Mouse (Mus musculus): ENCODE results near the gene Pten. TPM values are rescaled to one million over a fixed set of nuclear protein-coding genes. Genes with fewer than 3 reads are reported as not detected.

The Pten gene
- polyA plus RNA-seq, 1 experiment = 17.7 TPM

- no peaks in the 10 kb centered on the region for H3K36me3 ChIP-seq (ENCODE audit: control insufficient read depth, insufficient read depth, low read length)
- 1% methylated on average over 3 of the region's 3 CpGs for WGBS
- no peaks in the 10 kb centered on the region for H3K27me3 ChIP-seq (ENCODE audit: control insufficient read depth, insufficient read depth, low read length)
- no peak overlapping the region for H3K27ac ChIP-seq (ENCODE audit: insufficient read depth, low read depth, low read length)
- peak; percentile 88; the same call in 1 of the 2 replicates for TF ChIP-seq CTCF (IDR thresholded peaks at IDR 0.05; ENCODE audit: extremely low read depth, insufficient read length, insufficient replicate concordance, low read depth, low read length)
- no peak for TF ChIP-seq POLR2A (IDR thresholded peaks at IDR 0.05; ENCODE audit: low read depth, low read length)
- H3K4me3 ChIP-seq (ENCODE audit: low read depth, low read length) = no peak overlapping the region
- no peaks in the 10 kb centered on the region; the same call in 1 of the 2 replicates for H3K4me1 ChIP-seq (ENCODE audit: control insufficient read depth, insufficient read depth, insufficient read length, low read length)
Measured at GRCm38 (mm10) chr19:32715201-32715600, 42.1 kb upstream of the Pten start.

- H3K27ac ChIP-seq (ENCODE audit: insufficient read depth, low read depth, low read length) = no peak overlapping the region
- TF ChIP-seq CTCF (IDR thresholded peaks at IDR 0.05; ENCODE audit: extremely low read depth, insufficient read length, insufficient replicate concordance, low read depth, low read length) (no peak), POLR2A (IDR thresholded peaks at IDR 0.05; ENCODE audit: low read depth, low read length) (no peak)
- no peaks in the 10 kb centered on the region for H3K4me1 ChIP-seq (ENCODE audit: control insufficient read depth, insufficient read depth, insufficient read length, low read length)
- H3K4me3 ChIP-seq (ENCODE audit: low read depth, low read length) = no peak overlapping the region
- H3K27me3 ChIP-seq (ENCODE audit: control insufficient read depth, insufficient read depth, low read length) = no peaks in the 10 kb centered on the region
- H3K36me3 ChIP-seq (ENCODE audit: control insufficient read depth, insufficient read depth, low read length) = no peaks in the 10 kb centered on the region
Measured at GRCm38 (mm10) chr19:32715681-32716080, 41.6 kb upstream of the Pten start.

- WGBS = 48% methylated on average over 3 of the region's 3 CpGs
- Histone ChIP-seq H3K4me3 (ENCODE audit: low read depth, low read length) (no peak overlapping the region), H3K4me1 (ENCODE audit: control insufficient read depth, insufficient read depth, insufficient read length, low read length) (no peaks in the 10 kb centered on the region), H3K27me3 (ENCODE audit: control insufficient read depth, insufficient read depth, low read length) (no peaks in the 10 kb centered on the region), H3K27ac (ENCODE audit: insufficient read depth, low read depth, low read length) (no peak overlapping the region), H3K36me3 (ENCODE audit: control insufficient read depth, insufficient read depth, low read length) (no peaks in the 10 kb centered on the region)
- TF ChIP-seq CTCF (IDR thresholded peaks at IDR 0.05; ENCODE audit: extremely low read depth, insufficient read length, insufficient replicate concordance, low read depth, low read length) (no peak), POLR2A (IDR thresholded peaks at IDR 0.05; ENCODE audit: low read depth, low read length) (no peak)
Measured at GRCm38 (mm10) chr19:32717590-32717989, 39.7 kb upstream of the Pten start.

GRCm38 (mm10) chr19:32720319-32720718, 37.0 kb upstream of the Pten start:
- no peak for TF ChIP-seq POLR2A (IDR thresholded peaks at IDR 0.05; ENCODE audit: low read depth, low read length)

GRCm38 (mm10) chr19:32723817-32724216, 33.5 kb upstream of the Pten start:
- Histone ChIP-seq H3K27me3 (ENCODE audit: control insufficient read depth, insufficient read depth, low read length) (no peaks in the 10 kb centered on the region), H3K4me3 (ENCODE audit: low read depth, low read length) (no peak overlapping the region), H3K36me3 (ENCODE audit: control insufficient read depth, insufficient read depth, low read length) (no peaks in the 10 kb centered on the region), H3K27ac (ENCODE audit: insufficient read depth, low read depth, low read length) (no peak overlapping the region), H3K4me1 (ENCODE audit: control insufficient read depth, insufficient read depth, insufficient read length, low read length) (no peaks in the 10 kb centered on the region)
- TF ChIP-seq CTCF (IDR thresholded peaks at IDR 0.05; ENCODE audit: extremely low read depth, insufficient read length, insufficient replicate concordance, low read depth, low read length) (no peak), POLR2A (IDR thresholded peaks at IDR 0.05; ENCODE audit: low read depth, low read length) (no peak)
- WGBS = 70% methylated on average over 7 of the region's 7 CpGs

More at GRCm38 (mm10) chr19:32720319-32720718, 37.0 kb upstream of the Pten start:
- Histone ChIP-seq H3K27me3 (ENCODE audit: control insufficient read depth, insufficient read depth, low read length) (no peaks in the 10 kb centered on the region), H3K36me3 (ENCODE audit: control insufficient read depth, insufficient read depth, low read length) (no peaks in the 10 kb centered on the region), H3K4me3 (ENCODE audit: low read depth, low read length) (no peak overlapping the region), H3K4me1 (ENCODE audit: control insufficient read depth, insufficient read depth, insufficient read length, low read length) (no peaks in the 10 kb centered on the region), H3K27ac (ENCODE audit: insufficient read depth, low read depth, low read length) (no peak overlapping the region)
- WGBS = 97% methylated on average over 1 of the region's 1 CpGs

- no peaks in the 10 kb centered on the region for H3K4me1 ChIP-seq (ENCODE audit: control insufficient read depth, insufficient read depth, insufficient read length, low read length)
- TF ChIP-seq POLR2A (IDR thresholded peaks at IDR 0.05; ENCODE audit: low read depth, low read length) = no peak
- TF ChIP-seq CTCF (IDR thresholded peaks at IDR 0.05; ENCODE audit: extremely low read depth, insufficient read length, insufficient replicate concordance, low read depth, low read length) = no peak
- H3K27me3 ChIP-seq (ENCODE audit: control insufficient read depth, insufficient read depth, low read length) = no peaks in the 10 kb centered on the region
- WGBS = 47% methylated on average over 22 of the region's 22 CpGs
- H3K36me3 ChIP-seq (ENCODE audit: control insufficient read depth, insufficient read depth, low read length) = no peaks in the 10 kb centered on the region
- H3K4me3 ChIP-seq (ENCODE audit: low read depth, low read length) = no peak overlapping the region
- no peak overlapping the region for H3K27ac ChIP-seq (ENCODE audit: insufficient read depth, low read depth, low read length)
Measured at GRCm38 (mm10) chr19:32726451-32727325, 30.6 kb upstream of the Pten start.

GRCm38 (mm10) chr19:32729785-32730184, 27.5 kb upstream of the Pten start:
- Histone ChIP-seq H3K4me1 (ENCODE audit: control insufficient read depth, insufficient read depth, insufficient read length, low read length) (0 out of 2 replicates have a peak, but pooled peaks cover 2% of the 10 kb centered on the region), H3K27me3 (ENCODE audit: control insufficient read depth, insufficient read depth, low read length) (no peaks in the 10 kb centered on the region), H3K4me3 (ENCODE audit: low read depth, low read length) (no peak overlapping the region), H3K27ac (ENCODE audit: insufficient read depth, low read depth, low read length) (no peak overlapping the region), H3K36me3 (ENCODE audit: control insufficient read depth, insufficient read depth, low read length) (no peaks in the 10 kb centered on the region)
- TF ChIP-seq POLR2A (IDR thresholded peaks at IDR 0.05; ENCODE audit: low read depth, low read length) = no peak
- TF ChIP-seq CTCF (IDR thresholded peaks at IDR 0.05; ENCODE audit: extremely low read depth, insufficient read length, insufficient replicate concordance, low read depth, low read length) = no peak
- 87% methylated on average over 4 of the region's 4 CpGs for WGBS

Data from small intestine, adult 2 months (tissue).